Mouse (Mus musculus) liver, postnatal 0 days (tissue): ENCODE measurements around the gene Lactbl1. TPM values are rescaled to one million over a fixed set of nuclear protein-coding genes. Genes with fewer than 3 reads are reported as not detected.

Source experiments
- ATAC-seq: fragments of 200-750 bp; cut with Nextera tagmentation; 2 replicates; pipeline ENCODE4 v1.8.0; 2017; ENCODE audit warnings: mild to moderate bottlenecking, moderate library complexity
- DNase-seq: peaks from one replicate; pipeline ENCODE4 v3.0.0-alpha.2; 2016
- H3K27ac ChIP-seq: fragments of 300-500 bp; sonication (generic); 2 replicates; pipeline ENCODE4 v1.5.1; 2014; ENCODE audit warnings: antibody characterized with exemption, moderate library complexity, mild to moderate bottlenecking, low read depth
- H3K27me3 ChIP-seq: fragments of 300-500 bp; sonication (generic); 2 replicates; pipeline ENCODE4 v1.6.1; 2014; ENCODE audit warnings: low read length, control low read depth, mixed read lengths; ENCODE audit not compliant: insufficient read depth
- H3K36me3 ChIP-seq: fragments of 300-500 bp; sonication (generic); replicated peaks from 2 replicates; pipeline ENCODE4 v1.6.1; 2014; ENCODE audit warnings: mild to moderate bottlenecking, control low read depth, low read length, moderate library complexity, mixed read lengths; ENCODE audit not compliant: insufficient read depth
- H3K4me1 ChIP-seq: fragments of 300-500 bp; sonication (generic); 2 replicates; pipeline ENCODE4 v1.6.1; 2014; ENCODE audit warnings: antibody characterized with exemption, mild to moderate bottlenecking, control low read depth; ENCODE audit not compliant: insufficient read depth
- H3K4me2 ChIP-seq: fragments of 300-500 bp; sonication (generic); 2 replicates; pipeline ENCODE4 v1.6.1; 2014; ENCODE audit warnings: low read depth, mild to moderate bottlenecking, low read length, moderate library complexity, mixed read lengths
- H3K4me3 ChIP-seq: fragments of 300-500 bp; sonication (generic); 2 replicates; pipeline ENCODE4 v1.5.1; 2014; ENCODE audit warnings: low read depth, low read length
- H3K9ac ChIP-seq: fragments of 300-500 bp; sonication (generic); replicated peaks from 2 replicates; pipeline ENCODE4 v1.6.1; 2014; ENCODE audit warnings: mild to moderate bottlenecking, moderate library complexity
- H3K9me3 ChIP-seq: fragments of 300-500 bp; sonication (generic); 2 replicates; pipeline ENCODE4 v1.6.1; 2016; ENCODE audit warnings: mild to moderate bottlenecking, control low read depth, low read length, mixed read lengths
- CTCF ChIP-seq: sonication (generic); IDR thresholded peaks from 2 replicates; pipeline ENCODE4 v1.5.1; 2016; ENCODE audit warnings: antibody characterized with exemption, low read depth
- EP300 ChIP-seq: IDR thresholded peaks from 2 replicates; pipeline ENCODE4 v1.6.1; 2016; ENCODE audit warnings: antibody characterized with exemption, low read depth, mild to moderate bottlenecking
- WGBS: fragments of 180-500 bp; shearing (Covaris S2); extraction: QIAGEN DNeasy Blood & Tissue Kit; methylation state at CpG from one replicate; pipeline ENCODE4 v1.1.7; 2014; ENCODE audit not compliant: insufficient replicate concordance; 5-methylcytosine and 5-hydroxymethylcytosine counted together
- polyA plus RNA-seq: library from polyadenylated mRNA; unstranded; fragments of >200 nt; fragmentation: Nextera tagmentation; extraction: Ambion mirVana; gene quantifications from 2 replicates; pipeline ENCODE4 v1.2.1, GENCODE M21; 2015

Gene Lactbl1
- polyA plus RNA-seq, 1 experiment from 2014 or later = not detected

- Histone ChIP-seq H3K36me3 (no peaks in the 10 kb centered on the region), H3K9me3 (no peaks in the 10 kb centered on the region), H3K9ac (peak within 1 kb of the TSS; percentile 88), H3K4me3 (peak within 1 kb of the TSS; percentile 78), H3K27ac (peak within 1 kb of the TSS; percentile 92), H3K4me1 (peaks cover 16% of the 10 kb centered on the region), H3K27me3 (no peaks in the 10 kb centered on the region), H3K4me2 (peak within 1 kb of the TSS; percentile 74)
- peak; percentile 97 for DNase-seq
- ATAC-seq = peak; percentile 94
- under 1% methylated on average over 39 of the region's 45 CpGs for WGBS
- TF ChIP-seq EP300 (no peak), CTCF (peak; percentile 98)
Observed at GRCm38 (mm10) chr4:136602568-136602967, 19.9 kb upstream of the Lactbl1 start, which contains the start of gene Kdm1a. TSS of gene Kdm1a (minus strand) at chr4:136602723.

- whole genome bisulfite sequencing = 80% methylated on average over 19 of the region's 19 CpGs
- H3K36me3 ChIP-seq = no peaks in the 10 kb centered on the region
- H3K9me3 ChIP-seq = no peaks in the 10 kb centered on the region
- H3K4me2 ChIP-seq = no peak overlapping the region
- no peaks in the 10 kb centered on the region for H3K27me3 ChIP-seq
- TF ChIP-seq EP300 (no peak), CTCF (no peak)
- ATAC-seq (no peak), DNase-seq (no peak)
- peaks cover 10% of the 10 kb centered on the region for H3K4me1 ChIP-seq
- no peak overlapping the region for H3K9ac ChIP-seq
- H3K4me3 ChIP-seq = no peak overlapping the region
- H3K27ac ChIP-seq = no peak overlapping the region
Observed at GRCm38 (mm10) chr4:136605756-136606485, 16.5 kb upstream of the Lactbl1 start.

GRCm38 (mm10) chr4:136610387-136610856 is 12.0 kb upstream of the Lactbl1 start, which contains the start of gene Tex46:
TSS of gene Tex46 (plus strand) at chr4:136610437.
- Histone ChIP-seq H3K9me3 (no peaks in the 10 kb centered on the region), H3K27me3 (no peaks in the 10 kb centered on the region), H3K4me3 (no peak within 1 kb of the TSS), H3K36me3 (no peaks in the 10 kb centered on the region), H3K4me1 (no peaks in the 10 kb centered on the region), H3K4me2 (no peak within 1 kb of the TSS), H3K27ac (no peak within 1 kb of the TSS), H3K9ac (no peak within 1 kb of the TSS)
- ATAC-seq = no peak
- WGBS = 58% methylated on average over 4 of the region's 4 CpGs
- DNase-seq = no peak
- TF ChIP-seq CTCF (no peak), EP300 (no peak)

- no peak for ATAC-seq
- Histone ChIP-seq H3K36me3 (no peaks in the 10 kb centered on the region), H3K27me3 (no peaks in the 10 kb centered on the region), H3K9ac (no peak overlapping the region), H3K4me1 (no peaks in the 10 kb centered on the region), H3K4me3 (no peak overlapping the region), H3K4me2 (no peak overlapping the region), H3K27ac (no peak overlapping the region), H3K9me3 (no peaks in the 10 kb centered on the region)
- DNase-seq = no peak
- WGBS = 68% methylated on average over 7 of the region's 7 CpGs
- TF ChIP-seq CTCF = no peak
- TF ChIP-seq EP300 = no peak
Observed at GRCm38 (mm10) chr4:136613657-136614056, 8.8 kb upstream of the Lactbl1 start.

GRCm38 (mm10) chr4:136621336-136621735 is 1.1 kb upstream of the Lactbl1 start:
- TF ChIP-seq EP300 (no peak), CTCF (peak; percentile 91)
- Histone ChIP-seq H3K9me3 (no peaks in the 10 kb centered on the region), H3K27me3 (no peaks in the 10 kb centered on the region), H3K4me3 (no peak overlapping the region), H3K36me3 (no peaks in the 10 kb centered on the region), H3K4me1 (no peaks in the 10 kb centered on the region), H3K4me2 (no peak overlapping the region), H3K27ac (no peak overlapping the region), H3K9ac (no peak overlapping the region)
- 0% methylated on average over 1 of the region's 1 CpGs for WGBS
- ATAC-seq = no peak
- no peak for DNase-seq

- no peak for ATAC-seq
- Histone ChIP-seq H3K27me3 (no peaks in the 10 kb centered on the region), H3K4me1 (no peaks in the 10 kb centered on the region), H3K4me3 (no peak overlapping the region), H3K36me3 (no peaks in the 10 kb centered on the region), H3K4me2 (no peak overlapping the region), H3K9ac (no peak overlapping the region), H3K9me3 (no peaks in the 10 kb centered on the region), H3K27ac (no peak overlapping the region)
- 56% methylated on average over 5 of the region's 5 CpGs for WGBS
- TF ChIP-seq CTCF (no peak), EP300 (no peak)
- no peak for DNase-seq
Observed at GRCm38 (mm10) chr4:136621956-136622355, 465 bp upstream of the Lactbl1 start.
